Mouse (Mus musculus) layer of hippocampus, postnatal 25 days (tissue): ENCODE measurements at regions not wholly inside any gene's neighbourhood (a gene's known extent, or its start where the extent isn't known, plus 50 kb on each side); places are given as distances from the start of the nearest gene placed in this dataset.
"Not testable (repeated sequence)": the region's sequence is repeated elsewhere in the genome, so short reads cannot be mapped to it uniquely, and the experiment has no call there.

Experiments used
- DNase-seq, 2 experiments: peaks; one replicate each; pipeline ENCODE4 v3.0.0; 2022; ENCODE audit warnings: mixed read lengths in 2 of 2, low spot score in 1 of 2; ENCODE audit errors: extremely low spot score in 1 of 2

- DNase-seq = peak in 1 of 2 experiments; percentile 3
These were observed 160.9 kb downstream of the Gm6760 start for GRCm38 (mm10) chrX:63991127-63991526.

GRCm38 (mm10) chrX:63972386-63972785 is 179.6 kb downstream of the Gm6760 start:
- DNase-seq = not testable (repeated sequence)
